Mouse (Mus musculus): ENCODE results near the gene Arfgap3.

Arfgap3 gene

GRCm38 (mm10) chr15:83251176-83252004, 98.7 kb downstream of the Arfgap3 start, which contains the start of gene A4galt:
A4galt (minus strand) TSS chr15:83251774.
- no peak for DNase-seq (ENCODE audit: low spot score)

- DNase-seq (ENCODE audit: low spot score), result no peak
Observed at GRCm38 (mm10) chr15:83250651-83251175, 99.3 kb downstream of the Arfgap3 start.
